Mouse (Mus musculus) thymus, postnatal 4 days (tissue): Measurements from ENCODE around the gene Stpg1.
A peak's percentile ranks its signal among the peaks of the same experiment; 100 is the strongest.

ENCODE experiments used
- DNase-seq: peaks from one replicate; pipeline ENCODE4 v3.0.0; 2021

Gene Stpg1

GRCm38 (mm10) chr4:135514925-135515324, 20.3 kb downstream of the Stpg1 start:
- DNase-seq = no peak

- DNase-seq = peak; percentile 79
Measured at GRCm38 (mm10) chr4:135516351-135517316, 22.0 kb downstream of the Stpg1 start.

DNA sequence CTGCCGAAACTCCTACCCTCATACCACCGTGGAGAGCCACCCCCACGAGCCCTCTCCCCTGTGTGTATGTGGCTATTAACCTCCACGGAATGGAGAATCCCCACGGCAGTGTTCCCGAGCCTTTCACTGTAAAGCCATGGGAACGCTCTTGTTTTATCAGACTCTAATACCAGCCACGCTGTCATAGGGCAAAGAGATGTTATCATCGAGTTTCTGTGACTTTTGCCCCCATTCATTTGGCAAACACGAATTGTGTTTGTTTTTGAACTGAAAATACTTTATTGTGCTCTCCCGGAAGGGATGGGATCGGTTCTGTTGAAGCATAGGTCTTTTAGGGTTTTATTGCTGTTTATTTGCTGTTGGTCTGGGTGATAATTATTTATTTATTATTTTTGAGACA, 23.5 kb downstream of the Stpg1 start:
- DNase-seq = no peak

- DNase-seq = no peak
Measured at GRCm38 (mm10) chr4:135520421-135520820, 25.8 kb downstream of the Stpg1 start.

- DNase-seq = no peak
Measured at GRCm38 (mm10) chr4:135523939-135524338, 29.3 kb downstream of the Stpg1 start.

- no peak for DNase-seq
Measured at GRCm38 (mm10) chr4:135525057-135525456, 30.5 kb downstream of the Stpg1 start.

DNA sequence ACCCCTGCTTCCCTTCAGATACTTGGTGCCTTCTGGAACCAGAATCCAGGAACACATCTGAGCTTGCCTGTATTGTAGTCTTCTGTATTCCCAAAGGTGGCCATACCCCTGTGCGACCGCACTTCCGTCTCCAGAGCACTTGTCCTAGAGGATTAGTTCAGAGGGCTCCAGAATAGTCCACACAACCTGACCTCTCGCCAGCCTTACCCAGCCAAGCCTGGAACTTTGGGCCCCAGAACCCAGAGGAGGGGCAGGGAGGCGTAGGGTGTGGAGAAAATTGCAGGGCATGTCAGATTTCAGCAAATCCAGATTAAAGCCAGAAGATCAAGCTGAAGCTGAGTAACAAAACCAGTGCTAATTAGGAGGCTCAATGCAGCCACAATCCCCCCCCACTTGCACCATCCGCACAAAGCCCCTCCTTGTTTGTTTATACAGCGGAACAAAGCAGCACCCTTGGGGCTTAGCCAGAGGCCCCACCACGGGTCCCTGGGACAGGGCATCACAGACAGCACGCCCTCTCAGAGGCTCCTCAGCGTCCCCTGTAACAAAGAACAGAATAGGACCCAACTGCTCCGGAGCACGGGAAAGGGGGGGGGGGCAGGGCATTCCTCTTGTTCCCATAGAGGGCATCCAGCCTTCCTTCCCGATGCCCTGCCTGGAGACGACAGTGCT, 31.6 kb downstream of the Stpg1 start:
- DNase-seq = no peak

DNA sequence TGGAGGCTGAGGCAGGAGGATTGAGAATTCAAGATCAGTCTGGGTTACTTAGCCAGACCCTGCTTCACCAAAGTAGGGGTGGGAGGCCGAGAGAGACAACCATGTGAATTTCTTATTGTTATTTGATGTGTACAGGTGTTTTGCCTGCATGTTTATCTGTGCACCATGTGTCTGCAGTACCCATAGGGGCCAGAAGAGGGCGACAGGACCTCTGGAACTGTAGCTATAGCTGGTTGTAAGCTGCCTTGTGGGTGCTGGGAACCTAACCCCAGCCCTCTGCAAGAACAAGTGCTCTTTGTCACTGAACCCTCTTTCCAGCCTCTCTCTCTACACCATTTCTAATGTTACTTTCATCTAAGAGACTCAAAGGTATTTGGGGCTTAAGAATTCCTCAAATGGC, 35.7 kb downstream of the Stpg1 start:
- DNase-seq = no peak

DNA sequence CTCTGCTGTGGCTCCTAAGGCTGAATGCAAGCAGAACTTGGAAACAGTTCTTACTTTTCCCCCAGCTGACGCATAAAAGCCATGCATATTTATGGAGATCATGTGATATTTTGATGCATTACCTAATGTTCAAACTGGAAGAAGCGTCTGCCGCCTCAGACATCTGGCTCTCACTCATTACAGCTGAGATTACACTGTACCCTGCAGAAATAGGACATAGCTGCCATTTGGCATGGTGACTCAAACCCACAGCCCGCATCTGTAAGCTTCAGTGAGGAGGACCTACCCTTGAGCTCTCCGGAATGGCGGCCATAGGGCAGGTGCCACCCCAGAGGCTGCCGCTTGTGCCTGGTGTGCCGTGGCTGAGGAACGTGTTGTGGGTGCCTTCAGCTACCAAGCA, 36.6 kb downstream of the Stpg1 start:
- DNase-seq = no peak

- no peak for DNase-seq
Measured at GRCm38 (mm10) chr4:135531771-135532613, 37.4 kb downstream of the Stpg1 start.

DNA sequence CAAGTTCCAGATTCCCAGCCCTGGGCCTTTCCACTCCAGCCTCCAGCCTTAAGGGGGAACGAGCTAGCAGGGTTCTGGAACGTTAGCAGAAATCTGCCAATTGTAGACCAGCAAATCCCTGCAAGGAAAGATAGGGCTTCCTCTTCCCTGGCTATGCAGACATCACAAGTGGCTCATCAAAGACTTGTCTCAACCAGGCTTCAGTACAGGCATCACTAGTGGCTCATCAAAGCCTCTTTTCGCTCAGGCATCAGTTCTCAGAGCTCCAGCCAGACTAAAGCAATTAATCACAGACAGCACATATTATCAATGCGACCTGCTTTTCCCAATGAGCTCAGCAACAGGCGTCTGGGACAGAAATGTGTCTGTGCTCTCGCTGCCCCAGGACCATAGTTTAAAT, 38.4 kb downstream of the Stpg1 start:
- no peak for DNase-seq

GRCm38 (mm10) chr4:135535021-135535420, 40.4 kb downstream of the Stpg1 start:
- DNase-seq = no peak

- DNase-seq = no peak
Measured at GRCm38 (mm10) chr4:135539056-135539455, 44.5 kb downstream of the Stpg1 start.

- DNase-seq = no peak
Measured at GRCm38 (mm10) chr4:135540057-135540456, 45.5 kb downstream of the Stpg1 start.

GRCm38 (mm10) chr4:135544284-135544683, 49.7 kb downstream of the Stpg1 start:
- no peak for DNase-seq

GRCm38 (mm10) chr4:135545080-135545511, 50.5 kb downstream of the Stpg1 start:
- peak; percentile 21 for DNase-seq

GRCm38 (mm10) chr4:135546008-135546407, 51.4 kb downstream of the Stpg1 start:
- no peak for DNase-seq

- no peak for DNase-seq
Measured at GRCm38 (mm10) chr4:135546793-135547192, 52.2 kb downstream of the Stpg1 start.

DNA sequence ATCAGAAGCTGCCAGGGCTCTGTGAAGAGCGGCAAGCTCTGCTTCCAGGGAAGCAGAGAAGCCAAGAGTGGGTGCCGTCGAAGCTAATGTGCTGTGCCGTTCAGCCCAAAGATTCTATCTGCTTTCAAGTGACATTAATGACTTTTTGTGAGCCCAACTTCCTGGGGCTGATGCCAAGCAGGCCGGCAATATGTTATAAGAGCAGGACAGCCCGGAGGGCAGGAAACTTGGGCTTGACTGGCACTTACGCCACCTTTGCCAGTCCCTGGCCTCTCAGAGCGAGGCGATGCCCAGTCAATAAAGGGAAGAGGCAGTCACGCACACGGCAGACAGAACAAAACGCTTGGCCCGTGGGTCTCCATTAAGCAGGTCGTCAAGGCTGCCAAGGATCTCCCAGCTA, 53.0 kb downstream of the Stpg1 start:
- no peak for DNase-seq

GRCm38 (mm10) chr4:135548108-135548507, 53.5 kb downstream of the Stpg1 start:
- no peak for DNase-seq

DNA sequence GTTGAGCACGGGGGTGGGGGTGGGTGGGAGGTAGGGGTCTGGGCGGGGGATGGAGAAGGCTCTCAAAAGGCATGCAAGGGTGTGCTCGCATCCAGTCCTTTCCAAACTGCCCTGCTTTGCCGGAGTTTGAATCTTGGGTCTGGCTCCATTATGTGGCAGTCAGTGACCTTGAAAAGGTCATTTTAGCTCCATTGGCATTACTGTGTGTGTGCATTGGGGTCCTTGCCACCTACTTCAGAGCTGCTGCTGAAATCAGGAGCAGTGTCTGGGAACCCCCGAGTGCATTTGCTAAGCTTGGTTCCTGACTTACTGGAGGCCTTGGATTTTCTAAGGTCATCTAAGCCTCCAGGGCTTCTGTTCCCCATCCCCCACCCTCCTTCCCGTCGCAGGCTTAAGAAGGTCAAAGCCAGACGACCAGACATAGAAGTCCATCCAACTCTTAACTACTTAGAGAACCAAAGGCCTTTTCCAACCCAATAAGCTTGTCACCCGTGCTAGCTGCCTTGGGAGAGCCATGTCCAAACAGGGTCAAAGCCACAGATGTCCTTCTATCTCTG, 54.0 kb downstream of the Stpg1 start:
- DNase-seq = no peak

DNA sequence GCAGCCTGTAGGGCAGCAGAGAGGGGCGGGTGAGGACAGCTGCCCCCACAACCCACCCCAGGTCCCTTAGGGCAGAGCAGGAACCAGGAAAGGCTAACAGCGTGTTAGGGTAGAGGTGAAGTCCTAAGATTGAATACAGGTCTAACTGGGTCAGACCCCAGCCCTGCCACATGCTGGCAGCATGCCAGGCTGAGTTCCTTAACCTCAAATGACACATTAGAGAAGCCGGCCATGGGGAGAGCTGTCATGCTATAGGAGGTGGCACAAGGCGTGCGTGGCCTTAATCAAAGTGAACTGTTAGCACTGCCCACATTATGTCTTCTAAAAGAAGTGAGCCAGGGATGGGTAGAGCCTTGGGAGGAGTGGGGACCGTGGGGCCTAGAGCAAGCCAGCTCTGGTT, 54.7 kb downstream of the Stpg1 start:
- no peak for DNase-seq

GRCm38 (mm10) chr4:135563794-135564193, 69.2 kb downstream of the Stpg1 start:
- no peak for DNase-seq
